14 mouse cellular contexts compared by ENCODE assay signal in the genomic region with DNA sequence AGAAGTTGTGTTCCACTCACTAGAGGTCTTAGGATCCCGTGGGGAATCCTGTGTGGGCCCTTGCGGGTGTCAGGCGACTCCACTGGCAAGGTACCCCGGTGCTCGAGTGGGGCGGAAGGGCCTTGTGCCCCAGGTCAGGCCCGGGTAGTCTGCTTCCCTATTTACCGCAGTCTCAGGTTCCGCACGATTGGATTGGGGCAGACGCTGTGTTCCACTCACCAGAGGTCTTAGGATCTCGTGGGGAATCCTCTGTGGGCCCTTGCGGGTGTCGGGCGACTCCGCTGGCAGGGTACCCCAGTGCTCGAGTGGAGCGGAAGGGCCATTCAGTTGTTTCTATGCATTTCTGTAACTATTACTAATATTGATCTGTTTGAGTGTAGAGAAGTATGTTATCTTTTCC. TPM values are rescaled to one million over a fixed set of nuclear protein-coding genes. Genes with fewer than 3 reads are reported as not detected.
"Had no signal": no experiment of that assay in that cellular context is flagged by ENCODE, and none has a peak within 500 bp of the region (broad histone marks: within the 10 kb centered on the region; RNA-seq: fewer than 3 reads in every experiment).

No protein-coding gene starts in this region.

RNA-seq across cellular contexts. Expression of gene Gm5773, which starts 18.8 kb away (rescaled TPM):
- total RNA-seq: neutrophil, adult 5-6 weeks had no signal
- polyA plus RNA-seq: neural tube, embryonic 13.5 days; neural tube, embryonic 14.5 days; neural tube, embryonic 15.5 days; small intestine, adult 2 months; spleen, adult 2 months; stomach, embryonic 14.5 days; stomach, embryonic 15.5 days; stomach, embryonic 16.5 days; stomach, postnatal 0 days; testis, adult 2 months; thymus, adult 2 months; thymus, postnatal 0 days; urinary bladder, adult 2 months had no signal

RNA-seq across cellular contexts. Expression of gene Tdpoz4, which starts 42.2 kb away (rescaled TPM):
- total RNA-seq: neutrophil, adult 5-6 weeks had no signal
- polyA plus RNA-seq: neural tube, embryonic 13.5 days; neural tube, embryonic 14.5 days; neural tube, embryonic 15.5 days; small intestine, adult 2 months; spleen, adult 2 months; stomach, embryonic 14.5 days; stomach, embryonic 15.5 days; stomach, embryonic 16.5 days; stomach, postnatal 0 days; testis, adult 2 months; thymus, postnatal 0 days; urinary bladder, adult 2 months had no signal
